Mouse (Mus musculus): ENCODE results near the gene Rpl3.

DNA sequence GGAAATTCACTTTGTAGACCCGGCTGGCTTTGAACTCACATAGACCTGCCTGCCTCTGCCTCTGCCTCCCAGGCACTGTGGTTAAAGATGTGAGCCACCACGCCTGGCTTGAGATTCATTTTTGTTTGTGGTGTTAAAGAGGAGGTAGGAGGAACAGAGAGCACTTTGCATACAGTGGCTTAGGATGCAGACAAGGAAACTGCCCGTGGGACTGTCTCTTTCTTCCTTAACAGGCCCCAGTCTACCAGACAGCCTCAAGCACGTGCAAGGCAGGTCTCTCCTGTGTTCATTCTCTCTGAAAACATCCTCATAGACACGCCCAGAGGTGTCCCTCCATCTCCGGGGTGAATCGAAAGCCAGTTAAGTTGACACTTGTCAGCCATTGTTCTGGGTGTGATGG lies 57.3 kb downstream of the Rpl3 start:
- no peak for TF ChIP-seq GATA1 (IDR thresholded peaks at IDR 0.05; ENCODE audit: borderline replicate concordance, low read length)
- no peak for TF ChIP-seq FLI1 (IDR thresholded peaks at IDR 0.05; ENCODE audit: low read length)

Data from megakaryocyte, embryonic 14.5 days (primary cell).